Mouse (Mus musculus) lung, postnatal 4 days (tissue): ENCODE results near the gene Ctnnbl1.

Experiments used
- DNase-seq, 2 experiments: peaks; one replicate each; pipeline ENCODE4 v3.0.0; 2021

Gene Ctnnbl1

DNA sequence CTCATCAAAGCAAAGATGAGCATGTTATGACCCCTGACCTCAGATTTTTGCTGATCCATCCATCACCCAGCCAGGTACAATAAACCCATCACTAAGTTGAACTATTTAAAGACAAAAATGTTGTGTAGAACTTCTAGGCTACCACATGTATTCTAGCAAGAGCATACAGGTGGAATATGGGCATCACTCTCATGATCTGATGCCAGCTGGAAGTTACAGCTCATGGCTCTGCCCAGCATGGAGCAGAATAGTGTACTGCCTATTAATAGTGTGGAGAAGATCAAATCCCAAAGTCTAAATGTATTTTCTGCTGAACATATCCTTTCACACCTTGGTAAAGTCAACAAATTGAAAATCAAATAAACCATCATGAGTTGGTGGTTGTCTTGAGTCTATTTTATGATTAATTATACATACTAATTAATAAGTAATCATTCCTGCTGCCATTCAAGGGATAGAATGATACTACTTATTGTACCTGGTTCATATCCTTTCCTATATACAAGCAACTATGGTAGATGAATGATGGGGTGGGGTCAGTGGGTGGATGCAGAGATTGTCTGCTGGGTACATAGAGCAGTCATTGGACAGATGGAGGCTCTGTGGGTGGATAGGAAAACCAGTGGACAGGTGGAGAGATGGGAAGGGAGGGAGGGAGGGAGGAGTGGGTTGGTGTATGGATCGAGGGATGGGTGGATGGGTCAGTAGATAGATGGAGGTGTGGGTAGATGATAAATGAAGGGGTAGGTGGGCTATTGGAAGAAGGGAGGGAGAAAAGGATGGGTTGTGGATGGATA lies 58.6 kb downstream of the Ctnnbl1 start:
- DNase-seq, result no peak

GRCm38 (mm10) chr2:157799533-157799932 lies 62.3 kb downstream of the Ctnnbl1 start:
- no peak for DNase-seq

DNA sequence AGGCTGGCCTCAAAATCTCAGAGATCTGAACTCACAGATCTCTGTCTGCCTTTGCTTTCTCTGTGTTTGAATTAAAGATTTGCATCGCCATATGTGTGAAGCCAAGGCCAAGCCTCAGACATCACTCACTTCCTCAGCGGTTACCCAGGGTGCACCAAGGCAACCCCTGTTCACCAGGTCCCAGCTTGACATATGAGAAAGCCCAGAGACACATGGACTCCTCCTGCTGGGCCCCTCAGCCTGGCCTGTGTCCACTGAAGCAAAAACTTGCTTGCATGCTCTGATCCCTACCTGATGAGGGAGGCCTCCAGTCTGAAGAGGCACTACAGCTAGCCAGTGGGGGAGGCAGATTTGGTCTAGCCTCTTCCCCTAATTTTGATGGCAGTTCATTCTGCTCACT lies 63.1 kb downstream of the Ctnnbl1 start:
- DNase-seq, result no peak

- DNase-seq, result no peak
These were observed 63.7 kb downstream of the Ctnnbl1 start for GRCm38 (mm10) chr2:157800746-157801501.

DNA sequence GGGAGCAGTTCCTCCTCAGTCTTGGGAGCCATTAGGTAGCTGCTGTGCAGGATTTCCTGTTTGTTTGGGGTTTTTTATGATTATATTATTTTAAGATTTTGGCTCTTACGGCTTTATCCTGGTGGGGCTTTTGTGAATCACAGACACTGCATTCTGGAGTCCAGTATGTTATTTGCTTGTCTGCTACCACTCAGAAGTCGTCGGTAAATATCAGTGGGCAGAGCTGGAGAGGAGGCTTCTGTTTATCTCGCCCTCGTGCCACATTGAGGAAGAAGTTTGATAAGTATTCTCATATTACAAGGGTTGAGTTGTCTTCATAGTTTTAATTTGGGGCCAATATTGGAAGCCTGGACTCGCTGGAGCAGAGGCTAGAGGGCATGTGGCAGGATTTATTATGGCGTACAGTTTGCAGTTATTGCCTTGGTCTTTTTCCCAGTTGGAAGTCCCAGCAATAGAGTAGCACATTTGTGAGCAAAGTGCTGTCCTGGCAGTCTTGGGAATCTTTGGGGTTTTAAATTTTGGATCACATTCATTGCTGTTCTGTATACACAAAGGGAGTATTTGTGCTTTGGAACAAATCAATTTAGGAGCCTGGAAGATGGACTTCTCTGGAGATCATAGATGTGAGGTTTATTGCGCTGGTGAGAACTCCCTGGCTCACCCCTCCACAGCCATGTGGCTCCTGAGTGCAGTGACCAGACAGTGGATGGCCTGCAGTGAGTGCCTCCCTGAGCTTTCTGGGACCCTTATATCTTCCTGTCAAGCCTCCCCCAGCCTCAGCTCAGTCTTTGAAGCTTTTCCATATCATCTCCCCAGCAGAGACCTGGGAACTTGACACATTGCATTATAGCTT lies 64.5 kb downstream of the Ctnnbl1 start:
- DNase-seq, result no peak

DNA sequence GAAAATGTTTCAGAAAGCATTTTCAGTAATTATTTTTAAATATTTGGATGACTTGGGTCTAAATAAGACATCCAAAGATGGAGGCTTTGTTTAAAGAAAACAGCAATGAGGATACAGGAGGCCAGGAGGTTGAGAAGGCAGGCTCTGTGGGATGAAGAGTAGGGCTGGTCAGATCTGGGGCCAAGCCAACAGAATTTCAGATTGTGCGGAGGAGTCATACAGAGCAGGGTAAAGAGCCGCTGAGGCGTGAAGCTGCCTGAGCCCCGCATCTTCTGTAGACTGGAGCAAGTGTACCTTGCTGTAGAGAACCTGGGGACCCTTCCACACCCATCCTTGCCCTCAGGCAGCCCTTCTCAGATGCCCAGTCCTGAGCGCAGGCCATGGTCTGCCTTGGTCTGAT lies 65.5 kb downstream of the Ctnnbl1 start:
- no peak for DNase-seq

- no peak for DNase-seq
These were observed 67.2 kb downstream of the Ctnnbl1 start for GRCm38 (mm10) chr2:157804388-157804787.

- DNase-seq, result no peak
These were observed 67.9 kb downstream of the Ctnnbl1 start for GRCm38 (mm10) chr2:157805091-157805490.

DNA sequence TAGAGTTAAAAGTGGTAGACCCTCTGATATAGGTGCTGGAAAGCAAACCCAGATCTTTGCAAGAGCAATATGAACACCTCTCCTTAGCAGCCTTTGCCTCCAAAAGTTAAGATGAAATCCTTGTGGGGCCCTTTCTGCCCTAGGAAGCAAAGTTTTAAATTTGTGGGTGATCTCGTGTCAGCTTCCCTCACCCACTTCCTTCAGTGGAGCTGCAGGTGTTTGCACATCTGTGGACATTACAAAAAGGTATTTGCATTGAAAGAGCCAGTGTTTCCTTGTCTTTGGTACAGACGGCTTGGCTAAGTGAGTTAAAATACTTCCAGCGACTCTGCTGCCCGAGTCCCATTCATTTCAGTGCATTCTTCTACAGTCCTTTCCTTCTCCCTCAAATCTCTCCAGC lies 69.9 kb downstream of the Ctnnbl1 start:
- no peak for DNase-seq

GRCm38 (mm10) chr2:157807621-157808367 lies 70.6 kb downstream of the Ctnnbl1 start:
- DNase-seq, result no peak

DNA sequence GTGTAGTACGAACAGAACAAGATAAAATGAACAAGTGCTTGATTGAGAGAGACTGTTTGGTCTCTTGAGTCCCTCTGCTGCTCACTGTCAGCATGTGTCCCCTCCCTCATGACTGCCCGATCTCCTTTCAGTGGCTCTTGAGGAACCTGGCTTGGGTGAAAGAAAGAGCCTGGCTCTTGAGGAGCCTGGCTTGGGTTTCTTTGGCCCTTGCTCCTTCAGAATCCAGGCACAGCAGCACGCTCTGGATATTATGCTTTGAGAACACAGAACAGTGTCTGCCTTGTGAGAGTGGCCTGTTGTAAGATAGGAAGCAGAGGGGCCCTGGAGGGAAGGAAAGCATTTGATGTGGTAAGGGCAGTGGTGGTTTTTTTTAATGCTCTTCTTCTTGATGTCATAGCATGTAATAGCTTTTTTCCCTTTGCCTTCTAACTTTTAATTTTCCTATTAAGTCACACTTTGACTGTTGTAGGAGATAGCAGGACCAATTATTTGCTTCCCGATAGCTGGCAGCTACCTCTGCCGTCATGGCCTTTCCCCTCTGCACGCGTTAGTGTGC lies 71.2 kb downstream of the Ctnnbl1 start:
- DNase-seq, result no peak

GRCm38 (mm10) chr2:157809341-157809740 lies 72.1 kb downstream of the Ctnnbl1 start:
- no peak for DNase-seq

GRCm38 (mm10) chr2:157810749-157811148 lies 73.5 kb downstream of the Ctnnbl1 start:
- DNase-seq, result no peak

- DNase-seq, result no peak
These were observed 75.9 kb downstream of the Ctnnbl1 start for GRCm38 (mm10) chr2:157813121-157813520.

DNA sequence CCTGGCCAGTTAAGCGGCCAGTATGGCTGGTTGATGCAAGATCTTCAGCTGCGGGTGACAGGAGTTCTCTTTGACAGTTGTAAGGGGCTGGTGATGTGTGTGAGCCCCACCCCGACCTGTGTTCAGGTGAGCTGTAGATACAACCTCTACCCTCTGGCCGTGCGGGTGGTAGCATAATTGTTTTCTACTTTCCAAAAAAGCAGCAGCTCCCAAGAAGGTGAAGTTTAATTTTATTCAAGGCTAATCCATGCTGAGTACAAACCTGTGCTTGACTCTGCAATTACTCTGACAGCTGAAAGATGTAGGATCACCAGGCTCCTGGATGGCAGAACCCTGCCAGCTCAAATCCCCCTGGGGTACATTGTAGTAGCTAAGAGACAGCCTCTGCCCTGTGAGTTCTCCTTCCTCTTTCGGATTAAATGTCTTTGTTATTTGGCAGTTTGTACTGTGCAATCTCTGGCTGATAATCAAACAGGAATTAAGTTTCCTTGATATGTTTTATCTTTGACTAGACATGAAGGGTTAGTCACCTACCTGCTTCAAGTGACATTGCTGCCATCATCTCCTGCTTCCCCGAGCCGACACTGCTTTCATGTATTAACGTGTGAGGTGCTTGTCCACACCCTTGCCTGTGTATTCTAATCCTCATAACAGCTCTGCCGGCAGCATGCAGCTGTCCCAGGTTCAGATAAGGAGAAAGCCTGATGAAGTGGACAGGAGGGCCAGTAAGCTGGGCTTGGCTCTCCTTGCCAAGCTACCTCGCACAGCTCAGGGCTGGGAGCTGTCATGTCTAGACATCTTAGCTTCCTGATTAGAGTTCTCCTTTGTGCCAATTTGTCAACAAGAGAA lies 77.1 kb downstream of the Ctnnbl1 start:
- DNase-seq, result no peak

DNA sequence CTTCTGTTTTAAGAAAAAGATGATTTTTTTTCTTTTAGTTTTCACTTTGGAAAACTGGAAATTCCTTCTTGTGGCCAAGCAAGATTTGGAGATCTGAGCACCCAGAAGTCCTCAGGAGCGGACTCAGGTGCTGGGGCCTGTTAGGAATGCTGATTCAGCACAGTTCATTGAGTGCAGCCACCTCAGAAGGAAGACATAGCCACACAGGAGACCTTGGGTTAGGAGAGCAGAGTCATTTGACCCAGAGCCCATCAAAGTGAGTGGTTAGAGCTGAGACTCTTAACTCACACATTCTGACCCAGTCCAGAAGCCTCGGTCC lies 77.7 kb downstream of the Ctnnbl1 start:
- no peak for DNase-seq

- no peak for DNase-seq
These were observed 80.5 kb downstream of the Ctnnbl1 start for GRCm38 (mm10) chr2:157817672-157818071.

DNA sequence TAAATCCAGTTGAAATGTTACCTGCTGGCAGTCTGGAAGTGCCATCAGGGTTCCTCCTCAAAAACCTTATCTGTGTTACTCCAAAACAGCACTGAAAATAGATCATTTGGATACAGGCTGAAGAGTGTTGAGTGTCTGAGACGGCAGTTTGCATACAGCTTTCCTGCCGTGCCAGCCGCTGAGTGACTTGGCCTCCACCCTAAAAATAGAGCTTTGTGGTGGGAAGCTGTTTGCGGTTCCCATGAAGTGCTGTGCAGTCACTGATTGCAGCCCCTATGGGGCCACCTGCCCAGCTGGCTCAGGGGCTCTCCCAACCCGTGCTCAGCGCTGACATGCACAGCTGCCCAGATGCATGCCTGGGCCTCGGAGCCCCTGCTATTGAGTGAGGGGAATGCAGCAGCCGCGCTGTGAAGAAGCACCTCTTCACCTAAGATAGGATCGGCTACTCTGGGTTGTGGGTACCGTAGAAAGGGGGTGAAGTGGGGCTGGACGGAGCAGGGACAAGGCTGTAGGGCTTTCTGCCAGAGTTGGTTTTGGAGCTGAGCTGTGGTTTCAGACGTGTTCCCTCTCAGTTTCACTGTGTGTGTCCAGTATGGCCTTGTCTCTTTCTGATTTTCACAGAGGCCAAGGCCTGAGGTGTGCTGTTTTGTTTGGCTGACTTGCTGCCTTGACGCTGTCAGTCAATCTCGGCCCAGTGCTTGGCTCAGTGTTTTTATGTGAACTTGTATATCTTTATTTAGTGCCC lies 81.5 kb downstream of the Ctnnbl1 start:
- no peak for DNase-seq

DNA sequence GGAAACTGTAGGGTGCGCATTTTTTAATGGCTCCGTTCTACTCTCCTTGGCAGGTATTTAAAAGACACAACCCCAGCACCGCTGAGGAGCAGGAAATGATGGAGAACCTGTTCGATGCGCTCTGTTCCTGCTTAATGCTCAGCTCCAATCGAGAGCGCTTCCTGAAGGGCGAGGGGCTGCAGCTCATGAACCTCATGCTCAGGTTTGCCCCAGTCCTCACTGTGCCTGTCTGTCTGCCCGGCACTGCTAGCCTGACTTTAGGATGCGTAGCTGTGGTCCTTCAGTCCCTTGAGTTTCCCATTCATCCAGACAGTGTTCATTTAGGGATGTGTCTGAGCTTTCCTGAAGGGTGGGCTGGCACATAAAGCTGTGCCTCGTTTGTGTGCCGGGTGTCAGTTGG lies 82.2 kb downstream of the Ctnnbl1 start:
- no peak for DNase-seq

DNA sequence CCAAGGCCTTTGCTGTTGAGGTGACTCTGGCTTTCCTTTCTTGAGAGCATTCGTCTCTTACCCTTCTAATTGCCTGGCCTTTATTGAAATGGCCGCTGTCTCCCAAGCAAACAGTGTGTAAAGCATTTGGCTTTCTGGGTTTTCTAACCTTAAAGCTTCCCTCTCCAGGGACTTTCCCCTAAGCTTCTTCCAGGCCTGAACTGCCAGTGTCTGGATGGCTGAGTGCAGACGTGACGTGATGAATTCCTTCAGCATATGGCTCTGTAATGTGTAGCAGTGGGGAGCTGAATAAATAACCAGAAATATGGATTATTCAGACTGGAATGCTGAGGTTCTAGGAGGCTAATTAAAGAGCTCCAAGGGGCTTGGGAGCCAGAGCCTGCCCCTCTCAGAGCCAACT lies 84.1 kb downstream of the Ctnnbl1 start:
- DNase-seq, result no peak

DNA sequence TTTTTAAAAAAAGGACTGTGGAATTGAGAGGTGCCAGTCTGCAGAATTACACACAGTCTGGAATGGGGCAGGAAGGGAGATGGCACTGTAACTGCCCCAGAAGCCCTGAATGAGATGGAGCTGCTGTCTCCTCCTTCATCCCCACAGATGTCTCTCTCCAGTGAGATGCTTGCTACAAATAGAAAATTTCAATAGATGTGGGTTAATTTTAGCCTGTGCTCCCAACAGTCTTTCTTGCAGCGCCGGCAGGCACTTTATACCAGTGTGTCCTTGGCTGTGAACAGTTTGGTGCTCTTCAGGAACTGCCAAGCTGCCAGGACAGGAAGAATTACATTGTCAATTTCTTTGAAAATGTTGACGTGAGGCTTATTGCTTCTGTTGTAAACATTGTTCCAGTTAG lies 86.3 kb downstream of the Ctnnbl1 start:
- DNase-seq, result no peak
